Mouse (Mus musculus) hindbrain, embryonic 15.5 days (tissue): ENCODE results near the gene Pnpla5. TPM values are rescaled to one million over a fixed set of nuclear protein-coding genes. Genes with fewer than 3 reads are reported as not detected.

Source experiments
- ATAC-seq: fragments of 200-750 bp; cut with Nextera tagmentation; 2 replicates; pipeline ENCODE4 v1.8.0; 2017; ENCODE audit warnings: low read depth, moderate number of reproducible peaks, moderate TSS enrichment; ENCODE audit not compliant: low FRiP score
- H3K27ac ChIP-seq: fragments of 300-500 bp; sonication (generic); replicated peaks from 2 replicates; pipeline ENCODE4 v1.5.1; 2015; ENCODE audit warnings: mild to moderate bottlenecking, inconsistent platforms
- H3K27me3 ChIP-seq: fragments of 300-500 bp; sonication (generic); 2 replicates; pipeline ENCODE4 v1.6.1; 2015; ENCODE audit warnings: control low read depth, inconsistent platforms
- H3K36me3 ChIP-seq: fragments of 300-500 bp; sonication (generic); 2 replicates; pipeline ENCODE4 v1.6.1; 2015; ENCODE audit warnings: control low read depth, inconsistent platforms
- H3K4me1 ChIP-seq: fragments of 300-500 bp; sonication (generic); replicated peaks from 2 replicates; pipeline ENCODE4 v1.6.1; 2015; ENCODE audit warnings: control low read depth, inconsistent platforms
- H3K4me2 ChIP-seq: fragments of 300-500 bp; sonication (generic); 2 replicates; pipeline ENCODE4 v1.6.1; 2015; ENCODE audit warnings: moderate library complexity, mild to moderate bottlenecking, inconsistent platforms
- H3K4me3 ChIP-seq: fragments of 300-500 bp; sonication (generic); 2 replicates; pipeline ENCODE4 v1.5.1; 2015; ENCODE audit warnings: mild to moderate bottlenecking, inconsistent platforms
- H3K9ac ChIP-seq: fragments of 300-500 bp; sonication (generic); 2 replicates; pipeline ENCODE4 v1.6.1; 2015; ENCODE audit warnings: inconsistent platforms
- H3K9me3 ChIP-seq: fragments of 300-500 bp; sonication (generic); 2 replicates; pipeline ENCODE4 v1.6.1; 2016; ENCODE audit warnings: control low read depth, inconsistent platforms
- WGBS: fragments of 180-500 bp; shearing (Covaris S2); methylation state at CpG from one replicate; pipeline ENCODE4 v1.1.7; 2015; 5-methylcytosine and 5-hydroxymethylcytosine counted together
- polyA plus RNA-seq: library from polyadenylated mRNA; unstranded; fragments of >200 nt; fragmentation: Nextera tagmentation; extraction: Ambion mirVana; gene quantifications from 2 replicates; pipeline ENCODE4 v1.2.1, GENCODE M21; 2015

Pnpla5 gene
- polyA plus RNA-seq, 1 experiment from 2014 or later: not detected

GRCm38 (mm10) chr15:84136473-84137415, 13.8 kb upstream of the Pnpla5 start:
- no peaks in the 10 kb centered on the region for H3K27me3 ChIP-seq
- no peaks in the 10 kb centered on the region for H3K36me3 ChIP-seq
- no peak overlapping the region for H3K4me2 ChIP-seq
- 16% methylated on average over 12 of the region's 12 CpGs for WGBS
- no peaks in the 10 kb centered on the region for H3K9me3 ChIP-seq
- H3K4me3 ChIP-seq: no peak overlapping the region
- H3K4me1 ChIP-seq: 0 out of 2 replicates have a peak, but pooled peaks cover 3% of the 10 kb centered on the region
- no peak overlapping the region for H3K27ac ChIP-seq
- H3K9ac ChIP-seq: no peak overlapping the region
- no peak for ATAC-seq

DNA sequence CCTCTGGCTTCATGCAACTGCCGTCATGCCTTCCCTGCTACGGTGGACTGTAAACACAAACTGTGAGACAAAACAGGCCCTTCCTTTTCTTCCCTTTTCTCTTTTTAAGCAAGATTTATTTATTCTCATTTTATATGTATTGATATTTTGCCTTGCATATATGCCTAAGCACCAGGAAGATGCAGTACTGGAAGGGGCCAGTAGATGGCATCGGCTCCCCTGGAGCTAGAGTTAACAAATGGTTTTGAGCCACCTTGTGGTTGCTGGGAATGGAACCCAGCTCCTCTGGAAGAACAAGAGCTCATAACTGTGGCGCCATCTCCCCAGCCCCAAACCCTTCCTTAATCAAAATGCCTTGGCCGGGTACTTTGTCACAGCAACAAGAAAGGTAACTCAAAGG, 12.5 kb upstream of the Pnpla5 start:
- H3K27me3 ChIP-seq: no peaks in the 10 kb centered on the region
- WGBS: 88% methylated on average over 5 of the region's 5 CpGs
- no peak overlapping the region for H3K4me3 ChIP-seq
- no peak overlapping the region for H3K27ac ChIP-seq
- no peaks in the 10 kb centered on the region for H3K36me3 ChIP-seq
- H3K4me1 ChIP-seq: 0 out of 2 replicates have a peak, but pooled peaks cover 3% of the 10 kb centered on the region
- H3K9me3 ChIP-seq: no peaks in the 10 kb centered on the region
- H3K4me2 ChIP-seq: no peak overlapping the region
- H3K9ac ChIP-seq: no peak overlapping the region
- ATAC-seq: no peak

- 74% methylated on average over 4 of the region's 4 CpGs for WGBS
- no peak for ATAC-seq
- Histone ChIP-seq H3K36me3 (no peaks in the 10 kb centered on the region), H3K4me2 (no peak overlapping the region), H3K27me3 (no peaks in the 10 kb centered on the region), H3K4me3 (no peak overlapping the region), H3K27ac (no peak overlapping the region), H3K9me3 (no peaks in the 10 kb centered on the region), H3K9ac (no peak overlapping the region), H3K4me1 (0 out of 2 replicates have a peak, but pooled peaks cover 3% of the 10 kb centered on the region)
Observed at GRCm38 (mm10) chr15:84133440-84133839, 10.5 kb upstream of the Pnpla5 start.

- WGBS: 97% methylated on average over 7 of the region's 7 CpGs
- no peak for ATAC-seq
- Histone ChIP-seq H3K4me2 (no peak overlapping the region), H3K27me3 (no peaks in the 10 kb centered on the region), H3K9me3 (no peaks in the 10 kb centered on the region), H3K4me3 (no peak overlapping the region), H3K9ac (no peak overlapping the region), H3K4me1 (0 out of 2 replicates have a peak, but pooled peaks cover 3% of the 10 kb centered on the region), H3K36me3 (no peaks in the 10 kb centered on the region), H3K27ac (no peak overlapping the region)
Observed at GRCm38 (mm10) chr15:84131971-84132370, 9.0 kb upstream of the Pnpla5 start.

- Histone ChIP-seq H3K9ac (no peak overlapping the region), H3K27ac (no peak overlapping the region), H3K4me1 (no peaks in the 10 kb centered on the region), H3K36me3 (no peaks in the 10 kb centered on the region), H3K4me2 (no peak overlapping the region), H3K9me3 (no peaks in the 10 kb centered on the region), H3K4me3 (no peak overlapping the region), H3K27me3 (no peaks in the 10 kb centered on the region)
- WGBS: 62% methylated on average over 16 of the region's 16 CpGs
- ATAC-seq: no peak
Observed at GRCm38 (mm10) chr15:84131096-84131786, 8.3 kb upstream of the Pnpla5 start.

GRCm38 (mm10) chr15:84126871-84127270, 3.9 kb upstream of the Pnpla5 start:
- ATAC-seq: no peak
- Histone ChIP-seq H3K27me3 (no peaks in the 10 kb centered on the region), H3K4me3 (no peak overlapping the region), H3K27ac (no peak overlapping the region), H3K9me3 (no peaks in the 10 kb centered on the region), H3K36me3 (no peaks in the 10 kb centered on the region), H3K4me2 (no peak overlapping the region), H3K4me1 (no peaks in the 10 kb centered on the region), H3K9ac (no peak overlapping the region)
- WGBS: 40% methylated on average over 5 of the region's 5 CpGs

DNA sequence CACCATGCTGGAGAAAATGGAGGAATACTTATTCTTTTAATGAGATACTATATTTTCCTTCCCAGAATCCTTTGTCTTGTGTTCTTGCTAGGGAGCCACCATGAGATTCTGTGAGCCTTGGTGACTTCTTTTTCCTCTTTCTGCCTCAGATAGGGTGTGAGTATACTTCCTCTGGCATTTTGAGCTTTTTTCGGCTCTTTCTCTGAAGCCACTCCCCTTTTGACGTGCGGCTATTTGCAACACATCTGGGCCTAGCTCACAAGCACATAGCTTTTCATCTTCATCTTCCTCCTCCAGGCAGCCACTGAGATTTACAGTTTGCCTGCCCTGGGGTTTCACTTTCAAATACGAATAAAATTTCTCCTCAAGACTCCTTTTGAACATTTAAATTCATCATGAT, 3.5 kb upstream of the Pnpla5 start:
- Histone ChIP-seq H3K4me2 (no peak overlapping the region), H3K9me3 (no peaks in the 10 kb centered on the region), H3K36me3 (no peaks in the 10 kb centered on the region), H3K27me3 (no peaks in the 10 kb centered on the region), H3K27ac (no peak overlapping the region), H3K4me1 (no peaks in the 10 kb centered on the region), H3K4me3 (no peak overlapping the region), H3K9ac (no peak overlapping the region)
- ATAC-seq: no peak
- 80% methylated on average over 4 of the region's 4 CpGs for WGBS

- Histone ChIP-seq H3K4me3 (no peak overlapping the region), H3K9ac (no peak overlapping the region), H3K27ac (no peak overlapping the region), H3K27me3 (no peaks in the 10 kb centered on the region), H3K4me1 (no peaks in the 10 kb centered on the region), H3K36me3 (no peaks in the 10 kb centered on the region), H3K9me3 (no peaks in the 10 kb centered on the region), H3K4me2 (no peak overlapping the region)
- 65% methylated on average over 7 of the region's 7 CpGs for WGBS
- ATAC-seq: no peak
Observed at GRCm38 (mm10) chr15:84124086-84124485, 1.1 kb upstream of the Pnpla5 start.

DNA sequence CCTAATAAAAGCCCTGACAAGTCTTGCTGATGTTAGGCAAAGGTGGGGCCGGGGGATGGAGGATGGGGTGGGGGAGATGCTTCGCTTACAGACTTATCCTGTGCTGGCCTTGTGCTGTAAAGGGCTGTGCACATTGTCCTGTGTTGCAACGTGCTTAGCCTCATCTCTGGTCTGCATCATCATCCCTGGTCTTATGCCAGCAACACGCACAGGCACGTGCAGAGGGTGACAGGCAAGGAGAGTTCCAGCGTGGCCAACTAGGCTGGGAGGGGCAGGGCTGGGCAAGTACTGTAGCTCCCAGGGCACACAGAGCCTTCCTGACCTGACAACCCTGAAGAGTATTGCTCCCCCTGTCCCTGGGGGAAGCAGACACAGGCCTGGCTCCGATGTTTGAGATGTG, 1.9 kb downstream of the Pnpla5 start:
- H3K27me3 ChIP-seq: no peaks in the 10 kb centered on the region
- no peak overlapping the region for H3K4me2 ChIP-seq
- no peak overlapping the region for H3K4me3 ChIP-seq
- no peaks in the 10 kb centered on the region for H3K36me3 ChIP-seq
- no peak for ATAC-seq
- WGBS: 75% methylated on average over 7 of the region's 7 CpGs
- no peak overlapping the region for H3K9ac ChIP-seq
- H3K4me1 ChIP-seq: no peaks in the 10 kb centered on the region
- H3K27ac ChIP-seq: no peak overlapping the region
- no peaks in the 10 kb centered on the region for H3K9me3 ChIP-seq

DNA sequence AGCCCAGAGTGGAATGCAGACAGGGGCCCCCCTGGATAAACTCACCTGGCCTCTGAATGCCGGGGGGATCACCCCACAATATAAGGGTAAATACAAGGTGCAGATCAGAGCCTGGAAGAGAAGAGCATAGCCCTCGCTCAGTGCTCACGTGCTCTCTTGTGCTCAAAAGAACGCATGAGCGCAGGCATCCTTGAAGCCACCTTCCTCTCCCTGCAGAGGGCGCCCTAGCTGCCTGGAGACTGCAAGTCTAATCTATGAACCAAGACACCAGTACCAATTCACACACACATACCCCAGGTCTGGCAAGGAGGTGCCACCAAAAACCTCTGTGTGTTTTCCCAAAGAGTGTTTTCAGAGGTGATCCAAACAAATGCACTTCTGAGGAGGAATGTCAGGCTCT, 2.4 kb downstream of the Pnpla5 start:
- Histone ChIP-seq H3K4me3 (no peak overlapping the region), H3K36me3 (no peaks in the 10 kb centered on the region), H3K4me2 (no peak overlapping the region), H3K27ac (no peak overlapping the region), H3K9ac (no peak overlapping the region), H3K27me3 (no peaks in the 10 kb centered on the region), H3K4me1 (no peaks in the 10 kb centered on the region), H3K9me3 (no peaks in the 10 kb centered on the region)
- ATAC-seq: no peak
- 30% methylated on average over 6 of the region's 6 CpGs for WGBS

DNA sequence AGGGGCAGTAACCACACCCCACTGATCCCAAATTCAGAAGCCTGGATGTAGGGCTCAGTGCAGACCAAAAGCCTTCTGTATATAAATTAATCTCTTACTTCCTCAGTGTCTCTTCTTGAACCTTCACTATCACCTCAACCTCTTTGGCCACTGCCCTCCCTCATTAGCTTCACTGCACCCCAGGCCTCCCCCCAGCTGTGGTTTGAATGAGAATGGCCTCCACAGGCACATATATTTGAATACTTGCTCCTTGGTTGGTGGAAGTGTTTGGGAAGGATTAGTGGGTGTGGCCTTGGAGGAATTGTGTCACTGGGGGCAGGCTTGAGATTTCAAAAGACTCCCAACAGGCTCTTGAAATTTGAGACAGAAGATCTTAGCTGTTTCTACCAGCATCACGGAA, 6.5 kb downstream of the Pnpla5 start:
- no peak overlapping the region for H3K4me3 ChIP-seq
- no peaks in the 10 kb centered on the region for H3K27me3 ChIP-seq
- H3K4me1 ChIP-seq: no peaks in the 10 kb centered on the region
- H3K9ac ChIP-seq: no peak overlapping the region
- no peaks in the 10 kb centered on the region for H3K9me3 ChIP-seq
- 94% methylated on average over 1 of the region's 1 CpGs for WGBS
- no peak for ATAC-seq
- no peaks in the 10 kb centered on the region for H3K36me3 ChIP-seq
- H3K27ac ChIP-seq: no peak overlapping the region
- no peak overlapping the region for H3K4me2 ChIP-seq

DNA sequence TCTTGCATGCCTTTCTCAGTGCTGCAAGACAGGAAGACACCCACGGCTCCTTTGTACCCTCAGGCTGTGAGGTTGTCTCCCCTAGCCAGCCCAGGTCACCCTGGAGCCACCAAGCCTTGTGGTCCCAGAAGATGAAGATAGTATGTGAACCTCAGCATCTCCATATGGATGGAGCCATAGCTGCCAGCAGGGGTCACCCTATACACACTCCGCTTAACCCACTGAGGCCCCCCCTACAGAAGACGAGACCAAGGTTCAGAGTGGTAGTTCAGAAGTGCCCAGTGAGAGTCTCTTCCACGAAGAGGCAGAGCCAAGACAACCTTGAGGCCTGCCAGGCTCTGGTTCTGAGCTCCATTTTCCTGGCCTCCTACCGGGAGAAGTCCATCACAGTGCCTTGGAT, 7.2 kb downstream of the Pnpla5 start:
- H3K4me2 ChIP-seq: no peak overlapping the region
- H3K4me3 ChIP-seq: no peak overlapping the region
- no peak for ATAC-seq
- no peaks in the 10 kb centered on the region for H3K36me3 ChIP-seq
- WGBS: 57% methylated on average over 5 of the region's 5 CpGs
- no peaks in the 10 kb centered on the region for H3K9me3 ChIP-seq
- H3K4me1 ChIP-seq: no peaks in the 10 kb centered on the region
- no peaks in the 10 kb centered on the region for H3K27me3 ChIP-seq
- H3K9ac ChIP-seq: no peak overlapping the region
- no peak overlapping the region for H3K27ac ChIP-seq
